Mouse (Mus musculus): ENCODE results near the gene Cpt1a. TPM values are rescaled to one million over a fixed set of nuclear protein-coding genes. Genes with fewer than 3 reads are reported as not detected.

Cpt1a gene
- polyA plus RNA-seq, 1 experiment = 13.5 TPM

DNA sequence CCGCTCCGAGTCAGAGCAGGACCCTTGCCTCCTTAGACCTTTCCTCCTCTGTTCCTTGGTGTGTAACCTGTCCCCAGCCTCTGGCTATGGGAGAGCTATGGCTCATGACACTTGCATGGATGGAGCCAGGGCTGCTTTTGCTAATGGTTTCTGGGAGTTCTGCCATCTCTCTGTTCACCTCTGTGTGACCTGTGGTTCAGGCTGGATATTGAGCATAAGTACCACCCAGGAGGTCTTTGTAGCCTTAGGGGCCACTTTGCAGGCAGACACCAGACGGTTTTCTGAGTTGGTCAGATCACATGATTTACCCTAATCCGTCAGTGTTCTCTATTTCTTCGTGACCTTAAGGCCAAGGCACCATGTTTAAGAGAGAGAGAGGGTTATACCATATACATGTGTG is 34.4 kb downstream of the Cpt1a start:
- Histone ChIP-seq H3K4me2 (ENCODE audit: low read depth) (no peak overlapping the region), H3ac (ENCODE audit: control insufficient read depth, insufficient read length) (no peak overlapping the region), H3K27me3 (ENCODE audit: control insufficient read depth, insufficient read depth, insufficient read length) (no peaks in the 10 kb centered on the region), H3K4me3 (no peak overlapping the region), H3K36me3 (ENCODE audit: control insufficient read depth, insufficient read depth) (peaks cover 5% of the 10 kb centered on the region), H3K79me2 (ENCODE audit: control insufficient read depth, insufficient read depth) (no peaks in the 10 kb centered on the region)
- TF ChIP-seq REST (IDR thresholded peaks at IDR 0.05; ENCODE audit: insufficient read depth, insufficient read length) (no peak), MAX (IDR thresholded peaks at IDR 0.05; ENCODE audit: low read depth) (no peak), USF1 (IDR thresholded peaks at IDR 0.05; ENCODE audit: low read depth) (no peak), MYOG (IDR thresholded peaks at IDR 0.05; ENCODE audit: control insufficient read depth in 1 of 3, insufficient read depth in 1 of 3, insufficient read length in 2 of 3, low read depth in 2 of 3) (no peak), MYOD1 (IDR thresholded peaks at IDR 0.05; ENCODE audit: control insufficient read depth in 1 of 3, insufficient read length in 2 of 3, low read depth in 2 of 3) (no peak), CEBPB (IDR thresholded peaks at IDR 0.05; ENCODE audit: insufficient read depth, poor library complexity, severe bottlenecking) (no peak), POLR2AphosphoS2 (IDR thresholded peaks at IDR 0.05; ENCODE audit: insufficient read length, low read depth) (no peak), TCF3 (IDR thresholded peaks at IDR 0.05; ENCODE audit: insufficient read length, low read depth) (no peak), POLR2A (IDR thresholded peaks at IDR 0.05; ENCODE audit: insufficient read length, low read depth) (no peak), SRF (IDR thresholded peaks at IDR 0.05; ENCODE audit: control insufficient read depth, insufficient read length, low read depth) (no peak), E2F4 (IDR thresholded peaks at IDR 0.05; ENCODE audit: insufficient read depth) (no peak), TCF12 (IDR thresholded peaks at IDR 0.05; ENCODE audit: insufficient read depth, poor library complexity, severe bottlenecking) (no peak)

DNA sequence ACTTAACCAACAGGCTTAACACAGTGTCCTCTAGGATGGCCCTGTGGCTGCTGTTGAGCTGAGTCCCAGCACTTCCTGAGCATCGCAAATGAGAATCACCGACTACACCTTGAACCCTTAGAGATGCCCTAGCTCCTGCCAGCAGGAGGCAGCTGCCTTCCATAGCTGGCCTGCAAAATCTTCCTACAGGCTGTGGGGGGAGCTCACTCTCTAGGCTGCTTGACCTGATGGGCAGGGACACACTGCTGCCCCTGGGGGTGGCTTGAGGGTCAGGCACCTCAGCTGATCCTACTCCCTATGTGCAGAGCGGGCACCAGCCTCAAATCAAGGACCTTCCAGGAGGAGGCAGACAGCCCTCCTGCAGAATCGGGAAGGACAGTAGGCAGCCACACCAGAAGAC is 35.5 kb downstream of the Cpt1a start:
- no peak overlapping the region for H3ac ChIP-seq (ENCODE audit: control insufficient read depth, insufficient read length)
- no peak for TF ChIP-seq CEBPB (IDR thresholded peaks at IDR 0.05; ENCODE audit: insufficient read depth, poor library complexity, severe bottlenecking)
- no peak for TF ChIP-seq USF1 (IDR thresholded peaks at IDR 0.05; ENCODE audit: low read depth)
- no peak for TF ChIP-seq MYOG (IDR thresholded peaks at IDR 0.05; ENCODE audit: control insufficient read depth in 1 of 3, insufficient read depth in 1 of 3, insufficient read length in 2 of 3, low read depth in 2 of 3)
- no peak for TF ChIP-seq POLR2AphosphoS2 (IDR thresholded peaks at IDR 0.05; ENCODE audit: insufficient read length, low read depth)
- TF ChIP-seq SRF (IDR thresholded peaks at IDR 0.05; ENCODE audit: control insufficient read depth, insufficient read length, low read depth) = no peak
- no peak for TF ChIP-seq TCF12 (IDR thresholded peaks at IDR 0.05; ENCODE audit: insufficient read depth, poor library complexity, severe bottlenecking)
- no peak for TF ChIP-seq MYOD1 (IDR thresholded peaks at IDR 0.05; ENCODE audit: control insufficient read depth in 1 of 3, insufficient read length in 2 of 3, low read depth in 2 of 3)
- TF ChIP-seq POLR2A (IDR thresholded peaks at IDR 0.05; ENCODE audit: insufficient read length, low read depth) = no peak
- no peak for TF ChIP-seq E2F4 (IDR thresholded peaks at IDR 0.05; ENCODE audit: insufficient read depth)
- no peak for TF ChIP-seq TCF3 (IDR thresholded peaks at IDR 0.05; ENCODE audit: insufficient read length, low read depth)
- no peak for TF ChIP-seq REST (IDR thresholded peaks at IDR 0.05; ENCODE audit: insufficient read depth, insufficient read length)
- no peak for TF ChIP-seq MAX (IDR thresholded peaks at IDR 0.05; ENCODE audit: low read depth)

GRCm38 (mm10) chr19:3359841-3360588 is 37.9 kb downstream of the Cpt1a start:
- Histone ChIP-seq H3K4me3 (no peak overlapping the region), H3K36me3 (ENCODE audit: control insufficient read depth, insufficient read depth) (peaks cover 5% of the 10 kb centered on the region), H3K27me3 (ENCODE audit: control insufficient read depth, insufficient read depth, insufficient read length) (no peaks in the 10 kb centered on the region), H3K4me2 (ENCODE audit: low read depth) (no peak overlapping the region), H3ac (ENCODE audit: control insufficient read depth, insufficient read length) (no peak overlapping the region), H3K79me2 (ENCODE audit: control insufficient read depth, insufficient read depth) (no peaks in the 10 kb centered on the region)
- no peak for TF ChIP-seq E2F4 (IDR thresholded peaks at IDR 0.05; ENCODE audit: insufficient read depth)
- TF ChIP-seq CEBPB (IDR thresholded peaks at IDR 0.05; ENCODE audit: insufficient read depth, poor library complexity, severe bottlenecking) = no peak
- TF ChIP-seq TCF3 (IDR thresholded peaks at IDR 0.05; ENCODE audit: insufficient read length, low read depth) = no peak
- no peak for TF ChIP-seq POLR2A (IDR thresholded peaks at IDR 0.05; ENCODE audit: insufficient read length, low read depth)
- TF ChIP-seq USF1 (IDR thresholded peaks at IDR 0.05; ENCODE audit: low read depth) = no peak
- TF ChIP-seq MAX (IDR thresholded peaks at IDR 0.05; ENCODE audit: low read depth) = no peak
- TF ChIP-seq MYOG (IDR thresholded peaks at IDR 0.05; ENCODE audit: control insufficient read depth in 1 of 3, insufficient read depth in 1 of 3, insufficient read length in 2 of 3, low read depth in 2 of 3) = no peak
- no peak for TF ChIP-seq SRF (IDR thresholded peaks at IDR 0.05; ENCODE audit: control insufficient read depth, insufficient read length, low read depth)
- no peak for TF ChIP-seq TCF12 (IDR thresholded peaks at IDR 0.05; ENCODE audit: insufficient read depth, poor library complexity, severe bottlenecking)
- no peak for TF ChIP-seq REST (IDR thresholded peaks at IDR 0.05; ENCODE audit: insufficient read depth, insufficient read length)
- TF ChIP-seq MYOD1 (IDR thresholded peaks at IDR 0.05; ENCODE audit: control insufficient read depth in 1 of 3, insufficient read length in 2 of 3, low read depth in 2 of 3) = no peak
- no peak for TF ChIP-seq POLR2AphosphoS2 (IDR thresholded peaks at IDR 0.05; ENCODE audit: insufficient read length, low read depth)

More for the DNA sequence above, 35.5 kb downstream of the Cpt1a start:
- no peaks in the 10 kb centered on the region for H3K27me3 ChIP-seq (ENCODE audit: control insufficient read depth, insufficient read depth, insufficient read length)
- no peaks in the 10 kb centered on the region for H3K79me2 ChIP-seq (ENCODE audit: control insufficient read depth, insufficient read depth)
- H3K36me3 ChIP-seq (ENCODE audit: control insufficient read depth, insufficient read depth) = peaks cover 5% of the 10 kb centered on the region
- H3K4me3 ChIP-seq = no peak overlapping the region
- H3K4me2 ChIP-seq (ENCODE audit: low read depth) = no peak overlapping the region

GRCm38 (mm10) chr19:3363510-3363909 is 41.4 kb downstream of the Cpt1a start:
- Histone ChIP-seq H3K36me3 (ENCODE audit: control insufficient read depth, insufficient read depth) (peaks cover 4% of the 10 kb centered on the region), H3K4me3 (no peak overlapping the region), H3K4me2 (ENCODE audit: low read depth) (no peak overlapping the region), H3K27me3 (ENCODE audit: control insufficient read depth, insufficient read depth, insufficient read length) (no peaks in the 10 kb centered on the region), H3ac (ENCODE audit: control insufficient read depth, insufficient read length) (no peak overlapping the region), H3K79me2 (ENCODE audit: control insufficient read depth, insufficient read depth) (no peaks in the 10 kb centered on the region)
- no peak for TF ChIP-seq TCF3 (IDR thresholded peaks at IDR 0.05; ENCODE audit: insufficient read length, low read depth)
- TF ChIP-seq USF1 (IDR thresholded peaks at IDR 0.05; ENCODE audit: low read depth) = no peak
- no peak for TF ChIP-seq MYOG (IDR thresholded peaks at IDR 0.05; ENCODE audit: control insufficient read depth in 1 of 3, insufficient read depth in 1 of 3, insufficient read length in 2 of 3, low read depth in 2 of 3)
- TF ChIP-seq REST (IDR thresholded peaks at IDR 0.05; ENCODE audit: insufficient read depth, insufficient read length) = no peak
- no peak for TF ChIP-seq MYOD1 (IDR thresholded peaks at IDR 0.05; ENCODE audit: control insufficient read depth in 1 of 3, insufficient read length in 2 of 3, low read depth in 2 of 3)
- no peak for TF ChIP-seq POLR2AphosphoS2 (IDR thresholded peaks at IDR 0.05; ENCODE audit: insufficient read length, low read depth)

Data from myocyte (in vitro differentiated cells).